Mouse (Mus musculus): ENCODE measurements around the gene Pcdh17. TPM values are rescaled to one million over a fixed set of nuclear protein-coding genes. Genes with fewer than 3 reads are reported as not detected.
A peak's percentile ranks its signal among the peaks of the same experiment; 100 is the strongest.

Gene Pcdh17
- not detected in 2 replicates for total RNA-seq (2014; fragmentation: Nextera tagmentation)
- total RNA-seq (2017), result under 0.01 and 0.10 TPM in 2 replicates

GRCm38 (mm10) chr14:84443288-84443686, at the start of gene Pcdh17:
Gene Pcdh17, plus strand, starts transcription at chr14:84443563.
- ATAC-seq (replicated peaks; ENCODE audit: poor library complexity, severe bottlenecking), result peak; percentile 82

DNA sequence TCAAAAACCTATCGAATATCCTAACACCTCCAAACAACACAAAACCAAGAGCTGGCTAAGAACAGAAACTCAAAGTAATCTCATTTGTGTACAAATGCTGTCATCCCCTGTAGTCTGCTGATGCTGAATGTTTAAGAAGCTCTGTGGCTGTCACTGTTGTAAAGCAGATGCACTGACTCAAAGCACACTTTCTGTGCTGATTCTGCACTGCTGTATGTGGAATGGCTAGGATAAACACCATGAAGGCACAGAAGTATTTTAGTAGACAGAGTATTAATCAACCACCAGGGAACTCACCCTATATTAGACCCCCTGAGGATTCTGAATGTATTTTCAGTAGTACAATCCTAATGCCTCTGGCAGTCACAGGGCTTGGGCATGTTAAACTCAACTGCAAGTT, 46.2 kb upstream of the Pcdh17 start:
- no peak for ATAC-seq (replicated peaks; ENCODE audit: poor library complexity, severe bottlenecking)

GRCm38 (mm10) chr14:84424736-84425135, 18.6 kb upstream of the Pcdh17 start:
- ATAC-seq (replicated peaks; ENCODE audit: poor library complexity, severe bottlenecking), result no peak

GRCm38 (mm10) chr14:84426616-84427015, 16.7 kb upstream of the Pcdh17 start:
- ATAC-seq (replicated peaks; ENCODE audit: poor library complexity, severe bottlenecking), result no peak

DNA sequence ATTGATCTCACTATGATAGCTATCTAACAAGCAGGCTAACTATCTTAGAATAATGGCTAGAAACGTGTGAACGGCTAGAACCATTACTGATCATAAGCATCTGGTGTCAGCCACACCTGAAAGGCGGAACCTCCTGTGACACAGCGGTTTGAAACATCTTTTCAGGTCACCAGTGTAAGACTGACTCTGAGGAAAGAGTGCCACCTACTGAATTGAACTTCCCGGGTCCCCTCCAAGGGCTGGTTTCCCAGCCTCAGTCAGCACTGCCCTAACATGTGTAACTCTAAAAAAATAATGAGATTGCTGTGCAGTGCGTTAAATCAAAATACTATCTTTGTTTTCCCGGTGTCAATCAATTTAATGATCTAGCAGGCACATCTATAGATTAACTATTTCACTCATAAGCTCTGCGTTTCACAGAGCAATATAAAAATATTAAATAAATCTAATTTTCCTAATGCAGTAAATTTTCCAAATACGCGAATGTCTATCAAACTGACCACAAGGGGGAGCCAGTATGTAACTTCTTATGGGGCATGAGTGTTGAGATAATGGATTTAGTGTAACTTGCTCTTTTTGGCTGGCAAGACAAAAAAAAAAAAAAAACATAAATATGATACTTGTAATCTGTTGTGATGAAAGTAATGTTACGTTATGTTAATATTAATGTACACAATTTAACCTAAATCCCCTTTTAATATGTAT, 5.1 kb upstream of the Pcdh17 start:
- no peak for ATAC-seq (replicated peaks; ENCODE audit: poor library complexity, severe bottlenecking)

DNA sequence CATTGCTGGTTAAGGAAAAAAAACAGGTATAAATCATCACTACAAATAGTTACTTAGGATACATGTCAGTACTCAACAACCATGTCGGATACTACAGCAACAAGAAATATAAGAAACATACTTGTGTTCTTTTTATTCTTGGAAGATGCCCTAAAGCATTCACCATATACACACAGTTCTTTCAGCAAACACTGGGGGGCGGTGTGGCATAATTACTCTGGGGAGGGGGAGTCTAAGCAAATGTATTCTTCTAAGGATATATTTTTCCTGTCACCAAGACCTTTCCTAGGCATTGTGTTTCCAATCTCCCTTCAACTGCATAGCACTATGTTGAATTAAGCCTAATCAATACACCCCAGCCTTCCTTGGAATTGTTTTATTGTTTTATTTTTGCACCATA, 2.5 kb upstream of the Pcdh17 start:
- 0 out of 2 replicates have a peak, but pooled peaks have one; percentile 22 for ATAC-seq (replicated peaks; ENCODE audit: poor library complexity, severe bottlenecking)

DNA sequence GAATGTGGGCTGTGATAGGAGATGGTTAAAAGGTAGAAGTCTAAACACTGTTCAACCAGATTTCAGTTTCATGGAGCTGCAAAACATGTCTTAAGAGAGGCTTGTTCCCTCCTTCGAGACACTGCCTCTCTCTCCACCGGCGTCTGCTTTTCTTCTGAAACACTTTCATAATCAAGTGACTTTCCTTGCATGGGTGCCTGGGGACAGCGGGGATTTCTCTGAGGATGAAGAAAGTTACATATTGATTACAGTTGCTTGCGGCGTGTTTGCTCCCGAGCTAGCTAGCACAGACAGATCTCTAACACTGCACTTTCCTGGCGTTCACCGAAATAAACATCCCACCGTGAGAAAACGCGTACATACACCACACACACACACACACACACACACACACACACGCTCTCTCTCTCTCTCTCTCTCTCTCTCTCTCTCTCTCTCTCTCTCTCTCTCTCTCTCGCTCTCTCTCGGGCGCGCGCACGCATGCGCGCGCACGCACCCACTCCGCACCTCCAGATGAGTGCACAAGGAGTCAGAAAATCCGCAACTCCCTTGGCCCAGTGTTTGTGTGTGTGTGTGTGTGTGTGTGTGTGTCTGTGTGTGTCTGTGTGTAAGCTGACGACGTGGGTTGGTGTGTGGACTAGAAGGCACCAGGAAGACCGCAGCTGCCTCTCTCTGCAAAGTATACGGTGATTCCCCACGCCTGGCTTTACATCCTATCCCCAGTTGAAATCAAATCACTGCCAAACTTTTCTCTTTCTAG, 655 bp upstream of the Pcdh17 start:
- no peak for ATAC-seq (replicated peaks; ENCODE audit: poor library complexity, severe bottlenecking)

GRCm38 (mm10) chr14:84443761-84444160, 398 bp downstream of the Pcdh17 start:
- no peak for ATAC-seq (replicated peaks; ENCODE audit: poor library complexity, severe bottlenecking)

GRCm38 (mm10) chr14:84444276-84444662, 906 bp downstream of the Pcdh17 start:
- no peak for ATAC-seq (replicated peaks; ENCODE audit: poor library complexity, severe bottlenecking)

DNA sequence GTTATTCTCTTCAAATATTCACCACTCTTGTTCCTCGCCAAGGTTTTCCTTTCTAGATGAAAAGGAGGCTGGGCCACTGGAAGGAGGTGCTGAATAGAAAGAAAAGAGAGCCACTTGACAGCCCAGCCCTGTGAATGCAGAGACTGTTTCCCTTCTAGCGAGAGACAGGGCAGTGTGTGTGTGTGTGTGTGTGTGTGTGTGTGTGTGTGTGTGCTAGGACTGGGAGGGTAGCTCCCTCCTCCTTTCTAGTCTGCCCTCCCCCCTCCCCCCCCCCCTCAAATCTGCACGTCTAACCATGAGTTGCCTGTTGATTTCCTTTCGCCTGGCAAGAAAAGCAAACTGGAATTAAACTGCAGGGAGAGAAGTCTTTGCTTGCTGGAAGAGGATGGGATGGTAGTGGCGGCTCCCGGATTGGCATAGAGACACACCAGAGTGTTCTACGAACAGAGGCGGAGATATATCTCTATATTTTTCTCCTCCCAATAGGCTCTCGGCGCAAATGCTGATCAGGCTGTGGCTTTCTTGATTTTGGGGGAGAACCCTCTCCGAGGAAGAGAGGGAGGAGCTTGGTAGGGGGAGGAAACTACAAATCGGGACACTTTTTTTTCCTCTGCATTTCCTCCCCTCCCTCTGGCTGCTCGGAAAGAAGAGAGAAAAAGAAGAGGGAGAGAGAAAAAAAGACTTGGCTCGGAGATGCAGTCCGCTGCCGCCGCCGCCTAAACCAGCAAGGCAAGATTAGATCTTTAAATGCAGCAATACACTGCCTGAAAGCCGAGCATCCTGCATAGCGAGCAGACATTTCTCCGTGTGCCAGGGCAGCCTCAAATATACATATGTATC, 1.5 kb downstream of the Pcdh17 start:
- no peak for ATAC-seq (replicated peaks; ENCODE audit: poor library complexity, severe bottlenecking)

- no peak for ATAC-seq (replicated peaks; ENCODE audit: poor library complexity, severe bottlenecking)
Measured at GRCm38 (mm10) chr14:84445503-84446410, 2.4 kb downstream of the Pcdh17 start.

GRCm38 (mm10) chr14:84446411-84446915, 3.1 kb downstream of the Pcdh17 start:
- no peak for ATAC-seq (replicated peaks; ENCODE audit: poor library complexity, severe bottlenecking)

DNA sequence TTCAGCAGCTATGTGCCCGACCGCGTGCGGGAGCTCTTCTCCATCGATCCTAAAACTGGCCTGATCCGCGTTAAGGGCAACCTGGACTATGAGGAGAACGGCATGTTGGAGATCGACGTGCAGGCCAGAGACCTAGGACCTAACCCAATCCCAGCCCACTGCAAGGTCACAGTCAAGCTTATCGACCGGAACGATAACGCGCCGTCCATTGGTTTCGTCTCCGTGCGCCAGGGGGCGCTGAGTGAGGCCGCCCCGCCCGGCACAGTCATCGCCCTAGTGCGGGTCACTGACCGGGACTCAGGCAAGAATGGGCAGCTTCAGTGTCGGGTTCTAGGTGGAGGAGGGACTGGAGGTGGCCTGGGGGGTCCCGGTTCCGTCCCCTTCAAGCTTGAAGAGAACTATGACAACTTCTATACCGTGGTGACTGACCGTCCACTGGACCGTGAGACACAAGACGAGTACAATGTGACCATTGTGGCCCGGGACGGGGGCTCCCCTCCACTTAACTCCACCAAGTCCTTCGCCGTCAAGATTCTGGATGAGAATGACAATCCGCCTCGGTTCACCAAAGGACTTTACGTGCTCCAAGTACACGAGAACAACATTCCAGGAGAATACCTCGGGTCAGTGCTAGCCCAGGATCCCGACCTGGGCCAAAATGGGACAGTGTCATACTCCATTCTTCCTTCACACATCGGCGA, 3.7 kb downstream of the Pcdh17 start:
- ATAC-seq (replicated peaks; ENCODE audit: poor library complexity, severe bottlenecking), result peak; percentile 37

DNA sequence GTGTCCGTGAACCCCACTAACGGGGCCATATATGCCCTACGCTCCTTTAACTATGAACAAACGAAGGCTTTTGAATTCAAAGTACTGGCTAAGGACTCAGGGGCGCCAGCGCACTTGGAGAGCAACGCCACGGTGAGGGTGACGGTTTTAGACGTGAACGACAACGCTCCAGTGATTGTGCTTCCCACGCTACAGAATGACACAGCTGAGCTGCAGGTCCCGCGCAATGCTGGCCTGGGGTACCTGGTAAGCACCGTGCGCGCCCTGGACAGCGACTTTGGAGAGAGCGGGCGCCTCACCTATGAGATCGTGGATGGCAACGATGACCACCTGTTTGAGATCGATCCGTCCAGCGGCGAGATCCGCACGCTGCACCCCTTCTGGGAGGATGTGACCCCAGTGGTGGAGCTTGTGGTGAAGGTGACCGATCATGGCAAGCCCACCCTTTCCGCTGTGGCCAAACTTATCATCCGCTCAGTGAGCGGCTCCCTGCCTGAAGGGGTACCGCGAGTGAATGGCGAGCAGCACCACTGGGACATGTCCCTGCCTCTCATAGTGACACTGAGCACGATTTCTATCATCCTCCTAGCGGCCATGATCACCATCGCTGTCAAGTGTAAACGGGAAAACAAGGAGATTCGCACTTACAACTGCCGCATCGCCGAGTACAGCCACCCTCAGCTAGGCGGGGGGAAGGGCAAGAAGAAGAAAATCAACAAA, 4.5 kb downstream of the Pcdh17 start:
- no peak for ATAC-seq (replicated peaks; ENCODE audit: poor library complexity, severe bottlenecking)

- ATAC-seq (replicated peaks; ENCODE audit: poor library complexity, severe bottlenecking), result no peak
Measured at GRCm38 (mm10) chr14:84448381-84448771, 5.0 kb downstream of the Pcdh17 start.

- peak; percentile 100 for ATAC-seq (replicated peaks; ENCODE audit: poor library complexity, severe bottlenecking)
Measured at GRCm38 (mm10) chr14:84454074-84454845, 10.9 kb downstream of the Pcdh17 start.

DNA sequence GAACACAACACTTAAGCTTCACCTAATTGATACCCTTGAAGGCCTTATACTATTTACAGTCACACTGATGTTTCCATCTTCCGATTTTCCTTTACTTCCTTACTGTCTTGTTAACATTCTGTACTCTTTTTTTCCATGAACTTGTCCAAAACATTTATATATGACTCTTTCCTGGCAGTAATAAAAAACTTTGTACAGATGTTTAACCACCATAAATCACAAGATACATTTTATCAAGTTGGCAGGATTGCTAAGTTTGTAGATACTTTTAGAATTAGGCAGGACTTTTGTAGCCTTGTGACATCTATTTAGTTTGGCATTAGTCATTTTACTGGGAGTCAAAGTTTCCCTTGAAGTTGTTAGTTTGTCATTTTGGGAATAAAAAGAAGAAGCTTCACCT, 32.1 kb downstream of the Pcdh17 start:
- no peak for ATAC-seq (replicated peaks; ENCODE audit: poor library complexity, severe bottlenecking)

DNA sequence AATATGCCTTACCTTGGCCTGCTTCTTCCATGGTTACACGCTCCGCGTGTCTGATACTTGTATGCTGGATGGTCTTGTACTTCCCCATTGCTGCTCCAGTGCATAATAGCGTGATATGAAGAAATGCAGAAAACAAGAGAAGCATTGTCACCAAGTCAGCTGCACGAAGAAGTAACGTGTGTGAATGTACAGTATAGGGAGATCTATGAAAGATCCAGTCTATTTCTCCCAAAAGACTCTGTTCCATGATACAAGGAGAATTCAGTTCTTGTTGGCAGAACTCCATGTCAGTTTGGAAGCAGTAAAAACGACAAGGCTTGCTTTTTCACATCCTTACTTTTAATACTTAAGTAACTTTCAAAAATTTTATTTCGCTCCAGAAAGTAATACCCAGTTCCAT, 33.0 kb downstream of the Pcdh17 start:
- no peak for ATAC-seq (replicated peaks; ENCODE audit: poor library complexity, severe bottlenecking)

Data from granulocyte monocyte progenitor cell, adult 5-6 weeks (primary cell).